Mouse (Mus musculus): ENCODE measurements around the gene Oca2.

DNA sequence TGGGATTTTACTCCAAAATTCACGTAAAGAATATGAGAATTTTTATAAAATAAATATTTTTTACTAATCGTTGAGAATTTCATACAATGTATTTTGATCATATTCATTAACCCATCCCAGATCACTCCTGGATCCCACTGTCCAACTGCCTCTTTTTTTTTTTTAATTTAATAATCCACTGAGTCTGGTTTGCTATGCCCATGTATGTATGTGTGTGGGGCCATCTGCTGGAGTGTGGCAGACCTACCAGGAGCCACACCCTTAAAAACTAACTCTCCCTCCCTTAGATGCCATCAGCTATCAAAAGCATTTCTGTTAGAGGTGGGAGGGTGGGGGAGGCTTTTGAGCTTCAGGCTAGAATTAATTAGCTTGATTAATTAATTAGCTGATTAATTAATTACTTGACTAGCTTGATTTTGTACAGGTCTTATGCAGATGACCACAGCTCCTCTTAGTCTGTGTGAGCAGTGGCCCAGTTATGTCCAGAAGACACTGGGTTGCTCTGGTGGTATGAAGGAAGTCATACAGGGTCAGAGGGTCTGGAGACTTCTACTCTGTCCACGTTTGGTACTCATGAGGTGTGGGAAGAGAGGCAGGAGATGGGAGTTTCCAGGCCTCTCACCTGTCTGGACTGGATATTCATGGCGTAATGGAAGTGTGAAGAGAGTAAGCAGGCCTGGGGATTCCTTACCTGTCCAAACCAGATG lies 221.4 kb downstream of the Oca2 start:
- TF ChIP-seq POLR2A (IDR thresholded peaks at IDR 0.05; ENCODE audit: borderline replicate concordance, low read depth, low read length) (no peak), CTCF (IDR thresholded peaks at IDR 0.05; ENCODE audit: low read depth, low read length) (no peak)
